Mouse (Mus musculus): ENCODE measurements at regions not wholly inside any gene's neighbourhood (a gene's known extent, or its start where the extent isn't known, plus 50 kb on each side); places are given as distances from the start of the nearest gene placed in this dataset.

- DNase-seq, result no peak
These were observed 122.0 kb upstream of the Gm11096 start for GRCm38 (mm10) chr17:81319605-81320004.

GRCm38 (mm10) chr17:81316655-81317054 is 124.9 kb upstream of the Gm11096 start:
- no peak for DNase-seq

- no peak for DNase-seq
These were observed 135.7 kb upstream of the Gm11096 start for GRCm38 (mm10) chr17:81305880-81306279.

GRCm38 (mm10) chr17:81304574-81304973 is 137.0 kb upstream of the Gm11096 start:
- no peak for DNase-seq

- no peak for DNase-seq
These were observed 139.1 kb upstream of the Gm11096 start for GRCm38 (mm10) chr17:81302490-81302889.

DNA sequence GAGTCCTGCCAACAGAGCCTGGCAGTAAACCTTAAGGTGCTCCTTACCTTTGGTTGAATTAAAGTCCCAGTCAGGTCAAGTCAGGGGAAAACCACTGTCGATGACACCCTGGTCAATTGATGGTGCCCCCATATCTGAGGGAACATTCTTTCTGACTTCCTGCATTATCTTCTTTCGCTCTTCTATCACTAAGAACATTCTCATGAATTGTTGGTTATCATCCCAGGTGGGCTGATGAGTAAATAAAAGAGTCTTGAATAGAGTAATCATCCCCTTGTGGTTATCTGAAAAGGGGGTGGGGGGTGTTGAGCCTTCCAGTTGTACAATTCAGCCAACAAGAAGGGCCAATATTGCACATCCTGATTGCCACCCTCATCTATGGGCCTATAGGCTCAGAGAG is 149.7 kb upstream of the Gm11096 start:
- DNase-seq, result no peak

DNA sequence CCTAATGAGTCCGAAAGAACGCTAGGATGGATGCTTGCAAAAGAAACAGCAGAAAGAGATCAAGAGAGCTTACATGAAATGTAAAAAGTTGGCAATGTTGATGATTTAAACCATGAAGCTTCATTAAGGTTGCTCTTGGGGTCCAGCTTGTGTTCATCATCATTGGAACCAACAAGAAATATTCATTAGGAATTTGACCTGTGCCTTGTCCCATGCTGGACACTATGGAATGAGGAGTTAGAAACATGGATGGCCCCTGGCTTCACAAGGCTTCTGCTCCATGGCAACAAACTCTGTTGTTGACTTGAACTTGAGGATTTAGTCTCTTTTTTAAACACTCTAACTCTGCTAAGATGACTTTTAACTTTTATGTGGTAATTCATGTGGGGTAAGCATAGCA is 159.0 kb upstream of the Gm11096 start:
- DNase-seq, result no peak

DNA sequence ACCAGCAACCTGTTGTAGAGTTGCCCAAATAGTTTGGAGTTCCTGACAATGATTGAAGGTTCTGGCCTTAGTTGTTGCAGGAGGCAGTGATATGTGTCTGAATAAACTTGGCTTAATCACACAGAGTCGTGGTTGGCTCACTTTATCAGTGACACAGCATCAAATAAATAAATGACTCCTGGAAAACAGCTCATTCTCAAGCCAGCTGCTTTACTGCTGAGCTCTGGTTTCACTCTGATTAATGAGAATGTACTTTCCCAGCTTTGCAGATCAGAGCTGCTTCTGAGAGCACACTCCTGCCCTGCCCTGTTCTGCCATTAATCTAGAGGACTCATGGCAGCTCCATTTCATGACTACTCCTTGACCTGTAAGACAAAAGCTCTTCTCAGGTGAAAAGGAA is 171.3 kb upstream of the Gm11096 start:
- DNase-seq, result no peak

GRCm38 (mm10) chr17:81261957-81262356 is 179.6 kb upstream of the Gm11096 start:
- DNase-seq, result no peak

GRCm38 (mm10) chr17:81260036-81260435 is 181.5 kb upstream of the Gm11096 start:
- no peak for DNase-seq

DNA sequence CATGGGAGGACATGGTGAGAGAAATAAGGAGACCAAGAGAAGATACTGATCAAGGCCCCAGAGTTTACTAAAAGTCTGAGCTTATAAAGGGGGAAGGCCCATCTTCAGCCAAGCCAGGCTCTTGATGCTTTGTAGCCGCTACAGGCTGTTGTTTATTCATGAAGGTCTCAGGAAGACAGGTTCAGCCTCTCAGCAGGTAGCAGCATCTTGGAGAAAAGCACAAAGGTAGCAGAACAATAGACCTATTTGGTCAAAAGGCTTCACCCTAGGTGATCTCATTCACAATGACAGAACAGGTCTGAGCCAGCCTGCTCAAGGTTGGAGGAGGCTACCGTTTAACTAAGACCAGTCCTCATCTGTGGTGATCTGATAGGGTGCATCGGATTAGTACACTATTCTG is 185.5 kb upstream of the Gm11096 start:
- DNase-seq, result no peak

DNA sequence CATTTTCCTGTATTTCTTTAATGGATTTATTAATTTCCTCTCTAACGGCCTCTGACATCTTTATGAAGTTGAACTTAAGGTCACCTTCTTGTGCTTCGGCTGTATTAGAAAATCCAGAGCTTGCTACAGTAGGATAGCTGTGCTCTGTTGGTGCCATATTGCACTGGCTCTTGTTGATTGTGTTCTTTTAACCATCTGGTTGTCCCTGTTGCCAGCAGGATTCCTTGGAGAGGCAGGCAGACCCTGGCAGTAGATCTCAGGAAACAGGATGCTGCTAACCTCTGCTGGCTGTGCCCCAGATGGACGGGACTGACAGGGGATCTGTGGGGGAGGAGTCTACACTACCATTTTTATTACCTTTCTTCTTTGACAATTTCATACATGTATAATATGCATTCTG is 185.9 kb upstream of the Thumpd2 start:
- DNase-seq, result no peak

GRCm38 (mm10) chr17:81246156-81246555 is 181.3 kb upstream of the Thumpd2 start:
- no peak for DNase-seq

DNA sequence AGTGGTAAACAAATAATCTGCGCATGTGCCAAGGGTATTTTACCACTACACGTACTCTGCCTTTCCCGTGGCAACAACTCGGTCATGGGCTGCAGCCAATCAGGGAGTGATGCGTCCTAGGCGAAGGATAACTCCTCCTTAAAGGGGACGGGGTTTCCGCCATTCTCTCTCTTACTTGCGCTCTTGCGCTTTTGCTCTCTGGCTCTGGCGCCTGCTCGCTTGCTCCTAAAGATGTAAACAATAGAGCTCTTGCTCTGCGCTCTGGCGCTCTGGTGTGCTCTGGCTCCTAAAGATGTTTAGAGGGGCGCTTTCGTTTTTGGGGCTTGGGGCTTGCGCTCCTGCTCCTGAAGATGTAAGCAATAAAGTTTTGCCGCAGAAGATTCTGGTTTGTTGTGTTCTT is 166.9 kb upstream of the Thumpd2 start:
- peak; percentile 4 to 10 for DNase-seq

- no peak for DNase-seq
These were observed 160.4 kb upstream of the Thumpd2 start for GRCm38 (mm10) chr17:81225281-81225680.

GRCm38 (mm10) chr17:81221436-81221835 is 156.6 kb upstream of the Thumpd2 start:
- DNase-seq, result no peak

- no peak for DNase-seq
These were observed 150.0 kb upstream of the Thumpd2 start for GRCm38 (mm10) chr17:81214844-81215243.

DNA sequence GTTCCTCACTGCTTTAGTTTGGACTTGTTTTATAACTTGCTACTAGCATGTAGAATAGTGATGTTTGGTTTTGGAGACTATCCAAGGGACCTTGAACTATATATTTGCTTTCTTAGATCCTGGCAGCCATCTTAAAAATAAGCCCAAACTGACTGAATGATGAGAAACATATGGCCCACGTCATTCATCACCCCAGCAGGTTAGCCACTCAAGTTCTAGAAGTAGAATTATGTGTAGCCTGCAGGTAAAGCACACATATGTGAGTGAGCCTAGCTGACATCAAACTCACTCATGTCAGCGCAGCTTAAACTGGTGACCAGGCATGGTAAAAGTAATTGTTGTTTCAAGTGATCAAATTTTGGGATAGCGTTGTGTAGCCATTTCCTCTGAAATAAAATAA is 147.2 kb upstream of the Thumpd2 start:
- no peak for DNase-seq

DNA sequence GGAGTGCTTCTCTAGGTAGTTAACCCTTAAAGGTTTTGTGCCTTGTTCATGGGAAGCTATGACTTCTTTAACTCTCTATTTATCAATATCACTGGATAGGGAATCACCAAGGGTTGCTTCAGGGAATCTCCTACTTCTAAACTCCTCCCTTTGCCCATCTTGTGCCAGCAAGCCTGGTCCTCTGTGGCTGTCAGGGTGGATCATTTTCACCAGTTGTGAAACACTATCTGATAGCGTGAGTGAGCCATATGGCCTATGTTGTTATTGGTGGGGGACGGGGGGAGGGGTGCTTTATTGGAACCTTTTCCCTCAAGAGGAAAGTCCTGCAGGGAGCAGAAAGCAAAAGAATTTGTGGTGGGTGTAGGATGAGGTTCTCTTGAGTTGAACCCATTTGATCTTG is 145.5 kb upstream of the Thumpd2 start:
- no peak for DNase-seq

DNA sequence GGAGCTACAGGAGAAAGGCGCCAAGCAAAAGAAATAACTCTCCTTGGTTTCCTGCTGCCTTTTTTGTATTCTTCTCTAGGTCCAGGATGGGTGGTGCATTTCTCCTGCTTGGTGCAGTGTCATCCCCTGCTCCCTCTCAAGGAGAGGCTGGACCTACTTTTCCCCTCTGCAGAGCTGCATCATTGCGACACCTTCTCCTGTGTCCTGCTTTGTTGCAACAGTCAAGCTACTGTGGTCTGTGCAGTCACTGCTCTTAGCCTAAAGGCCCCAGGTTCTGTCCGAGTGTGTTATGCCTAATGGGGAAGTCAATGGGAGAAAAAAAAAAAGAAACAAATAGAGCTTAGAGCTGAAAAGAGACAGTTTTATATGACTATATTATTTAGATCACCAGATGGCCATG is 144.4 kb upstream of the Thumpd2 start:
- no peak for DNase-seq

DNA sequence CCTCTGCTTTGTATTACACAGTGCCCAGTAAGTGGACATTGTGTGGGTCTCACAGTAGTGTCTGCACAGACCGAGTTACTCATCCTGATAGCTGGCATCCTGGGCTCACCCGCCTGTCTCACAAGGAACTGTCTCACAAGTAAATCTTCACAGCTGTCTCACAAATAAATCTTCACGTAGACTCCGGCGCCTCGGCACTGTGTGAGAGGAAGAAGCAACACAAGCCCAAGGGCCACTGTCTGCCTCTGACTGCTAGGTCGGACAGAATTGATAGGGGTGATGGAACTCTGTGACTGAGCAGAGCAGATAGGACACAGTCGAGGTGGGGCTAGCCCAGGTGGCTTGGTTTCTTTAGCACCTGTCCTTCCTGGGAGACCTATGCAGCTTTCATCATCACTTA is 136.2 kb upstream of the Thumpd2 start:
- no peak for DNase-seq

DNA sequence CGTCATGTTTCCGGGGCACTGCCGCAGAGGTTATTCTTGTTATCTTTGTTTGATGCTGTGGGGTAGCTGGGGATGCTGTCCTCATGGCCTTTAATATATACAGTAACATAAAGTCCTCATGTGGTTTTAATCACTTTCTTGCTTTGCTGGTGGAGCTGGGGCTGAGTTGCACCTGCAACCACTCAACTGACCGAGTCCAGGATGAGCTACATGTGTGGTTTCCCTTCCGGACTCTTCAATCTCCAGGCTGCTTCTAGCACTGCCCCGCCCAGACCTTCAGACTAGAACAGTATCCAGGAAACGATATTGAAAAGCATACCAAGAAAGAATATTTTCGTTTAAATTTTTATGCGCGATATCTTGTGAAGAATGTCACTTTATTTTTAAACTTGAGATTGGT is 129.1 kb upstream of the Thumpd2 start:
- no peak for DNase-seq

DNA sequence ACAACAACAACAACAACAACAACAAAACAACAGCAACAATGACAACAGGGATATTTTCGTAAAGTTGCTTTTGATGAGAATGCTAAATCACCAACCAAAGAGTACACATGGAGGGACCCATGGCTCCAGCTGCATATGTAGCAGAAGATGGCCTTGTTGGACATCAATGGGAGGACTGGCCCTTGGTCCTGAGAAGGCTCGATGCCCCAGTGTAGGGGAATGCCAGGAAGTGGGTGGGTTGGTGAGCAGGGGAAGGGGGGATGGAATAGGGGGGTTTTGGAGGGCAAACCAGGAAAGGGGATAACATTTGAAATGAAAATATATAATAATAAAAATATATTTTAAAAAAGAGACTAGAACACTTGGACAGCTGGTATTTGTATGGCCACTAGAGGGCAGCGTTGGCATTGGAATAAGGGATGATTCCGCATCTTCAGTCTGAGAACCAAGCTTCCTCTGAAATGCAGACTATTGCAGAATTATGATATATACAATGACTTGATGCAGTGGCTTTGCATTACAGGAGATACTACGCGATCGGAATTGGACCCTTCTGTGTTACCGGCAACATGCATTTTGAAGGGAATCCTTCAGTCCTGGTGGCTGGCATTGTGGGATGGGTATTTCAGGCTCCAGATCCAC is 128.5 kb upstream of the Thumpd2 start:
- DNase-seq, result peak in 1 of 2 experiments; percentile 9

DNA sequence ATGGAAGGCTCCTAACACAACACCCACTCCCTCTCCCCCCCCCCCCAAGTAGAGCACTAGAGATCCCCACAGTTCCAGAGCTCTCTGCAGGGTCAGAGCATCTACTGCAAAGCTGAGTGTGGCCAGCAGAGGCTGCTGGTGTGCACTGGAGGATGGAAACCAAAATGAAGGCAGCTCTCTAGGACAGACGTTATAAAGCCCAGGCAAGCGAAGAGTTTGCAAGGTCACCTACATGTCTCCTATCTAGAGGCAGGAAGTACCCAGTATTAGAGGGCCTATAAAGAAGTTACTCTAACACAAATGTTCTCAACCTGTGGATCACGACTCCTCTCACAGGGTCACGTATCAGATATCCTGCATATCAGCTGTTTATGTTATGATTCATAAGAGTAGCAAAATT is 125.1 kb upstream of the Thumpd2 start:
- DNase-seq, result no peak

DNA sequence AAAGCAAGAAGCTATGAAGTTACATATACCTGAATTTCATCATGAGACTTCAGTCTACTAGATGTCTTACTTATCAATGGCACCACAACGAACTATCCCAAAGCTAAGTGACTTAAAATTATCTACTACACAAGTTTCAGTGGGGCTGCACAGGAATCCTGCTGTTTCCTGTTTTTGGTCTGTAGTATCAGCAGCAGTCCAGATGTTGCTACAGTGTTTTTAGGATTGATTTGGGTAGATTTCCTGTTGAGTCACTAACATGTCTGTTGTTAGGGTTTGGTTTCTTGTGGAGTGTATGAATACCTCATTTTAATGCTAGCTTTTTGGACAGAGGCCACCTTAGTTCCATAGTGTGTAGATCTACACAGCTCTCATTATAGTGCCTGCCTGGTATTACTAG is 120.8 kb upstream of the Thumpd2 start:
- DNase-seq, result no peak

Data from thymus, postnatal 36 days (tissue).